Mouse (Mus musculus): ENCODE data around the gene Gspt1. TPM values are rescaled to one million over a fixed set of nuclear protein-coding genes. Genes with fewer than 3 reads are reported as not detected.

Gspt1 gene
- total RNA-seq, 2 experiments from 2014 or later = 97.8 to 103 TPM

Small RNAs within 50 kb of the gene (microRNA-seq; reads per million reads assigned to microRNA genes)
- gene Mir1945 = 3.4 reads per million, percentile 7 among the genes with 10 or more reads in this experiment

Other genes with a start within 250 kb of the Gspt1 start
- 100 to 1,000 TPM; 217 to 219 TPM for gene Snn, start 193.4 kb downstream of the Gspt1 start, total RNA-seq (2021)
- 10 to 100 TPM in 1 of 2 experiments, 1 to 10 TPM in 1; 9.6 to 10.9 TPM for gene Litaf, start 188.2 kb downstream of the Gspt1 start, total RNA-seq (2021)
- gene Txndc11, start 119.7 kb downstream of the Gspt1 start, total RNA-seq (2021) = 10 to 100 TPM; 37.1 to 38.7 TPM
- 10 to 100 TPM; 60.9 to 66.2 TPM for gene Zc3h7a, start 77.9 kb downstream of the Gspt1 start, total RNA-seq (2021)
- 10 to 100 TPM; 58.9 to 63.1 TPM for gene Rsl1d1, start 51.0 kb downstream of the Gspt1 start, total RNA-seq (2021)
- gene Tnfrsf17, start 59.5 kb upstream of the Gspt1 start, total RNA-seq (2021) = under 1 TPM; 0.58 to 0.61 TPM
- gene Snx29, start 68.6 kb upstream of the Gspt1 start, total RNA-seq (2021) = 10 to 100 TPM; 32.1 to 33.4 TPM